In genomic region chr11:69774961-69775360, GRCm38 (mm10) we compare ENCODE assay signal across 20 mouse cellular contexts. TPM values are rescaled to one million over a fixed set of nuclear protein-coding genes. Genes with fewer than 3 reads are reported as not detected.
"Had no signal": no experiment of that assay in that cellular context is flagged by ENCODE, and none has a peak within 500 bp of the region (broad histone marks: within the 10 kb centered on the region; RNA-seq: fewer than 3 reads in every experiment).

No protein-coding gene starts in this region.

- DNase-seq: kidney, adult 9 months; kidney, postnatal 36 days; layer of hippocampus, adult 9-11 months; layer of hippocampus, postnatal 36 days; lung, postnatal 14 days; midbrain, embryonic 14.5 days; thymus, adult 18-20 months; thymus, postnatal 14 days had no signal

- H3K4me2 ChIP-seq: limb, embryonic 15.5 days; liver, embryonic 12.5 days; lung, embryonic 15.5 days had no signal

- H3K27ac ChIP-seq: kidney, postnatal 0 days; limb, embryonic 15.5 days; liver, embryonic 12.5 days; lung, embryonic 15.5 days had no signal

- H3K9ac ChIP-seq: limb, embryonic 15.5 days; liver, embryonic 12.5 days; lung, embryonic 15.5 days had no signal

- H3K9me3 ChIP-seq: limb, embryonic 15.5 days; liver, embryonic 12.5 days; lung, embryonic 15.5 days; midbrain, embryonic 10.5 days had no signal

- H3K4me3 ChIP-seq: limb, embryonic 15.5 days; liver, embryonic 12.5 days; lung, embryonic 15.5 days; midbrain, embryonic 10.5 days; myocyte had no signal

- H3K27me3 ChIP-seq: limb, embryonic 15.5 days; lung, embryonic 15.5 days had no signal

- ATAC-seq: intestine, postnatal 0 days; liver, embryonic 12.5 days had no signal

RNA-seq across cellular contexts. Expression of gene Slc35g3, which starts 13.2 kb away (rescaled TPM):
- total RNA-seq: layer of hippocampus, adult 18-20 months; layer of hippocampus, postnatal 36 days; left cerebral cortex, adult 8-10 months; left cerebral cortex, postnatal 25 days had no signal
- polyA plus RNA-seq: kidney, postnatal 0 days; liver, embryonic 12.5 days; midbrain, embryonic 10.5 days; neural tube, embryonic 11.5 days; stomach, embryonic 14.5 days had no signal
